Mouse (Mus musculus) WW6 (cell line): ENCODE measurements at regions not wholly inside any gene's neighbourhood (a gene's known extent, or its start where the extent isn't known, plus 50 kb on each side); places are given as distances from the start of the nearest gene placed in this dataset.

Experiments
- DNase-seq: peaks from one replicate; pipeline ENCODE4 v3.0.0-alpha.2; 2013; ENCODE audit warnings: low read depth, low spot score

- no peak for DNase-seq
Measured at GRCm38 (mm10) chr13:97453090-97453430, 212.2 kb downstream of the Enc1 start.

GRCm38 (mm10) chr13:97452386-97453089, 211.6 kb downstream of the Enc1 start:
- no peak for DNase-seq

- DNase-seq = no peak
Measured at GRCm38 (mm10) chr13:97451276-97451675, 210.4 kb downstream of the Enc1 start.

DNA sequence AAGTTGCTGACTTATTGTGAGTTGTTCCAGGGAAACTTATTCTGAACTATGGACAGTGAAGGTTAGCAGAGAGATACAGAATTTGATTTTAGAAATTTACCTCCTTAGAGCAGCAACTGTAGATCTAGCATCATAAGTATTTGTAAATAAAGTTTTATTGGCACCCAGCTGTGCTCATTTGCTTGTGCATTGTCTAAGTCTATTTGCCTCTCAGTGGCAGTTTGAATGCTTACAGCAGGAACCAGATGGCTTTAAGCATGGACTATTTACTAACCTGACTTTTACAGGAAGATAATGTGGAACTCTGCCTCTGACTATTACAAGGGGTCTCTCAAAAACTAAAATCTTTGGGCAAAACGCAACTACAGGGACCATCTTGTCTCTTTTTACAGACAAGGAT, 207.2 kb downstream of the Enc1 start:
- no peak for DNase-seq

- no peak for DNase-seq
Measured at GRCm38 (mm10) chr13:97443731-97444428, 203.0 kb downstream of the Enc1 start.

DNA sequence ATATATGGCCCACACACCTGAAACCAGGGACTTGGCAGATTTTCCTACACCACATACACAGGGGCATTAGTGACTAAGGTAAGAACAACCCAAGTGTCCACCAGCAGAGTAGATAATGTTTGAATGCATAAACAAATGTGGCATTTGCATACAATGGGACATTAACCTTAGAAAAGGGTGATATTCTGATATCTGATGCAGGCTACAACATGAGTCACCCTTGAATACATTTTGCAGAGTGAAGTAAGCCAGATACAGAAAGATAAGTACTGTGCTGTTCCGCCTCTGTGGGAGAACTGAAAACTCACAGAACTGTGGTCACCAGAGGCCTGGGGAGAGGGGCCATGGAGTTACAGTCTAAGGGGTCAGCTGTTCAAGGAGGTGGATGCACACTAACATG, 201.9 kb downstream of the Enc1 start:
- DNase-seq = no peak

DNA sequence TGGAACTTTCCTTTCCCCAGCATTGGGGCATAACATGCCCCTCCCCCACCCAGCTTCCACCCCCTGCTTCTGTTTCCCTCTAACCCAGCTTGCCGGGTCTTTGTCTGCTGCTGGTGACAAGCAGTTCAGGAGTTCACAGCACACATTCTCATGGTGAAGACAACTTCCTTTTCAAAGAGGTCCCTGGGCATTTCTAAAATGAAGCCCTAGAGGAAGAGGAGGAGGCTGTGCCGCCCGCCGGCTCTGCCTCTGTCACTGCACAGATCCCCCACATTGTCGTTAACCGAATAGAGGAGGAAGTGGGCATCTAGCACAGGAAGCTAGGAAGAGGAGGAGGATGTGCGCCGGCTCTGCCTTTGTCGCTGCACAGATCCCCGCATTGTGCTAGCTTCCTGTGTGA, 201.4 kb downstream of the Enc1 start:
- no peak for DNase-seq

DNA sequence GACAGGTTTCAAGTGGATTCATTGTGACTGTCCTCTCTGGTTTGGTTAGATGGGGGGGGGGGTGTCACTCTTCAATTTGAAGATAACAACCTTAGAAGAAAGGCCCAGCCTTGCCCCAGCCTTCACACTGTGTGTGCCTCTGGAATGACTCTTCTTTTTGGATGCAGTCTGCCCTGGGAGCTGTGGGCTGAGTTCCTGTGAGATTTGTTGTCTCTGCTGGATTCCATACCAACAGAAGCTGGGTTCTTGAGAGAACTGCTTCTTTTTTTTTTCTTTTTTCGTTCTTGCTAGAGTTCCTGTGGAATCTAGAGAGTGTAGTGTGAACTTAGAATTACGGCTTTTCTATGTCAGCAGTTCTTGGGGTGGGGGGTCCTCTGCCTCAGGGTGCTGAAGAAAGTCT, 200.9 kb downstream of the Enc1 start:
- DNase-seq = no peak

DNA sequence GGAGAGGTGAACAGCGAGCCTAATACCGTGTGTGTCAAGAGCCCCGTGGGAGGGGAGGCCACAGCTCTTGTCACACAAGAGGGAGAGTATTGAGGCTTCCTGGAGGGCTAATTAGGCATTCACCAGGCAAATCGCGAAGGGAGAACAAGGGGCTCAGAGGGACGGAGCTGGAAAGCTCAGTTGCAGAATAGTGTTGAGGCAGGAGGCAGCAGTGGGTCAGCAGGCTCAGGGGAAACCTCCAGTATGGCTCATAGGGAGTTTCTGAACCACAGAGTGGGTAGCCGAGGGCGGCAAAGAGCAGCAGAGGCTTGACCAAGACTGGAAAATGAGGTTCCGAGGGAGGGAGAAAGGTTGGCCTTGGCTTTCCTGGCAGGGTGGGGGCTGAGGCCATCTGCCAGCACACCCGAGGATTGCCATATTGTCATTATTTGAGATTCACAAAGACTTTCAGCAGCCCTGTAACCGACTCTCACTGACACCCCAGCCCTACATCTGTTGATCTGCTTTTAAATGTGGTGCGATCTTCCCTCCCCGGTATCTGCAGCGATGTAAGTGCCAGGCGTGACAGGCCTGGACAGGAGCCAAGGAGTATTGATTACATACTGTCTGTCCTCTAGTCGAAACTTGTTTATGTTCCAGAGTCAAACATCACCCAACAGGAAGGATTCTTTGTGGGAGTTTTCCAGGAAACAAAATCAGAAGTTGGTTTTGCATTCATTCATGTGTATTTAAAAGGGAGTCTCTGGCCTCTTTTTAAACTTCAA, 198.5 kb downstream of the Enc1 start:
- DNase-seq = no peak

DNA sequence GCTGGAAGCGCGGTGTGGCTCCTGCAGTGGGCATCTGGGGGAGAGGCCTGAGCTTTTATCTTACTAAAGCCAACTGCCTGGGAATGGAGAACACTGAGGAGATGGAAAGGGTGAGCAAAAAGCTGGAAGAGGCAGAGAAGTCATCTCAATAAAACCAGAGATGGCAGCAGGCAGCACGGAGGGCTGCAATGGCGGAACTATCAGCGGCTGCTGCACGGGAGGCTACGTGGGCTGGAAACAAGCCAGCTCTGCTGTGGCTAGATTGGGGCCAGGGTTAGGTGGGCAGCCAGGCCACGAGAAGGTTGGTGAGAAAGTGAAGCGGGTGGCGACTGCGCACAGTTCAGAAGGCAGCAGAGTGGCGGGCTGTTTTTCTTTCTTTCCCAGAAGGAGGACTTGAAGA, 197.8 kb downstream of the Enc1 start:
- no peak for DNase-seq

GRCm38 (mm10) chr13:97438277-97438676, 197.4 kb downstream of the Enc1 start:
- DNase-seq = no peak

DNA sequence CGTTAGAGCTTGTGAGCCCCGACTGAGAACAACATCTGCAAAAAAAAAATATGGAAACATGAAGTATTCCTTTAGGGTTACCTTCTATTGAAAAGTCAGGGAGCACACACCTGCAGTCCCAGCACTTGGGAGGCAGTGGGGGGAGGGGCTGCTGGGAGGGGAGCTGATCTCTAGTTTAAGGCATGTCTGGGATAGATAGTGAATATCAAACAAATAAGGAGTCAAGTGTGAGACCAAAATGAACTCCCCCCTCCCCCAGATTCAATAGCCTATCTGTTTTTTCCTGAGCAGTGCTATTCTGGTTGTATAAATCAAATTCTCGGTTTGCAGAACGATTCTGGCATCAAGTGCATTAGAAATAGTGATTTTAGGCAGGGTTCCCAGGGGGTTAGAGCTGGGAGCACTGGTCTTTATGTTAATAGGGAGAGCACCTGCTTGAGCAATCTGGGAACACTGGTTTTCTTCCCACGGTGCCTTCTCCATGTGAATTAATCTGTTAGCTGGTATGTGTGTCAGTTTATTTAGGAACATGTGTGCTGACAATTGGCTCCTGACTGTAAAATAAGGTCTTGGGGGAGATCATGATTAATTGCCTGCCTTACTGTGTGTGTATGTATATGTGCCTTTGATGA, 195.9 kb downstream of the Enc1 start:
- no peak for DNase-seq

DNA sequence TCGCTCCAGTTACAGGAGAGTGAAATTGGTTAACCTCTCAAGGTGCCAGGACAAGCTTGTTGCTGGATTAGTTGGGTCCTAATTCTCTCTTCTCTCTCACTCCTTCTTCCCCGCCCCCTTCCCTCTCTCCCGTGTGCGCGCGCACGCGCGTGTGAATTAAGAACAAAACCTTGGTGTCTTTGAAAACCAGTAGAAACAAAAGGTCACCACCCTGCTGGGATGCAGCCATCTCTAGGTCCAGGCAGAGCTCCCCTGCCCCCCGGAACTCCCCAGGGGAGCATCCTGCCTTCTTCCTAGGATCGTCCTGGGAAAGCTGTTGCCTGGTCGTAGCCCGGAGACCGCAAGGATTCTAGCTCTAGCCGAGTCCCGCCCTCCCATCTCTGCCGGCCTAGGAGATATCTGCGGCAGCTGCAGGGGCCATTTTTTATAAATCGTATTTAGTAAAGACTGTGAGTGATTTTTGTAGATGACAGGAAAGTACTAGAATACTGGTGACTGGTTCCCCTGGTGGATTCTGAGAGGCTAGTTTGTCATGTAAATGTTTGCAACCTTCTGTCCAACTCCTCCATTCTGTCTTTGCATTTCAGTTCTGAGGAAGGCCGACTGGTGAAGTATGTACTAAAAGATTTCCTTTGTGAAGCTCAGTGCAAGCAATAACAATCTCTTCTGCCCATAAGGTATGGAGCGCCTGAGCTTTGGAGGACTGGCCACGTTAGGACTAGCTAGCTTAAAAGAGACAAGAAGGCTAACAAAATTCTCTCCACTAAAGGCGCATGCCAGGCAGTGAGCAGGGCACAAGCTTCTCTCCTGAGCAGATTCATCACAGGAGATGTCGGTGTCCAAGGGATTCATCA, 195.2 kb downstream of the Enc1 start:
- peak; percentile 72 for DNase-seq

GRCm38 (mm10) chr13:97434961-97435864, 194.3 kb downstream of the Enc1 start:
- DNase-seq = no peak

DNA sequence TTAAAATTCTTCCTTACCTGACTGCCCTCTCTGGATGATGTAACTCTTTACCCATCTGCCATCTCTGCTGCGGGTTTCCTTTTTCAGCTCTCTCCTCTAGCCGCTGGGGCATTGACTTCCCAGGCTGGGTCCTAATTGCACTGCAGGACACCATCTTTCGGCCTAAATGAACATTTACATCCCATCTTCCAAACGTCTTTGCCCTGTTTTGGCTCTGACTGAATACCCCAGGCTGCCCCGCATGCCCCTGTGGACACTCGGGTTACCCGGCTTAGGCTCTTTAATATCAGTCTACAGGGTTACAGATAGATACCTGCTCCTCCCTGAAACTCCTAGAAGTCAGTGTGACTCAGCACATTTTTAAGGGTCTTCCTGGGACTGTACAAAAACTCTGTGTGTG, 193.3 kb downstream of the Enc1 start:
- DNase-seq = no peak

DNA sequence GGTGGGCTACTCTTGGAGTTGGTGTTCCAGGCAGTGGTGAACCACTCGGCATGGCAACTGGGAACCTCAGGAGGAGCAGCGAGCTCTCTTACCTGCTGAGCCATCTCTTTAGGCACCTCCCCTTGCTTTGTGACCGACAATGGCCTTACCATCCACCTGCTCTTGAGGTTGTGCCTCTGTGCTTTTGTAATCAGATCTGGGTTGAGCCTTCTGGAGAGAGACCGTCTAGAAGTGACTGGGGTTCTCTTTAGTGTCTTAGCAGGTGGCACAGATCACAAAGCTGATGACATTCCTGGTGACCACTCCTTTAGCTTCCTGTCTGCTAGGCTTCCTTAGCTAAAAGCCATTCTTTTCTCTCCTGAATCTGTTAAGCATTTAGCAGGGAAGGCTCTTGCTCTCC, 191.7 kb downstream of the Enc1 start:
- peak; percentile 55 for DNase-seq

- DNase-seq = no peak
Measured at GRCm38 (mm10) chr13:97430885-97431284, 190.0 kb downstream of the Enc1 start.

DNA sequence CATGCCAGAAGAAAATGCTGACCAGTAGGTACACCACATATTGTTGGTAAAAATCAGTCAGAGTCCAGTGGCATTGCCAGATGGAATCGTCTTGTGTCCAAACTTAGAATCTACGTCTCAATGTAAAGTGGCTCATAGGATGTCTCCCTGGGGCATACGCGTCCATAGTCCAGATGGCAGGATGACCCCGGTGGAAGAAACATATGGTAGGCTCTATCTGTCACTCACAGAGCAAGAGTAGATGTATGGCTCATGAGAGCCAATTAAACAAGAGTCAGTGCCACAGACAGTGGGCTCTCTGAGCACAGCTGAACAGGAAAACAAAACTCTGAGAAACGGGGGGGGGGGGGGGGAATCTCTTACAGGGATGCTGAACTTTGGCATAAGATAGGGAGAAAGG, 187.3 kb downstream of the Enc1 start:
- DNase-seq = no peak

DNA sequence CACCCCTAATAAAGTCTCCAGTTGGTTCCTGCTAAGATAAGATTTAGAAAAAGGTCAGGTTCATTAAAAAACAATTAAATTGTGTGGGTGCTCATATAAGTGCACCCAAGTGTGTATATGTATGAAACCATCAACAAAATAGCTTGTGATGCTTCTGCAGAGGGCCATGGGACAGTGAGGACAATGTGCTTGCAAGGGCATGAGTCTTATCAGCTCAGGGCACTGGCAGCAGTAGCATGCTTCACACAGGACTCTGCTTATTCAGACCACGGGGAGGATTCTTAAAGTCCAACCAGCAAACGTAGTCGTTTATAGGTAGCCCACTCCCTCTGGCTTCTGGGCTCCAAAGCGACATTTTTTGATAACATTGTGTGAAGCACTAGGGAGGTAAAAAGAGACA, 186.6 kb downstream of the Enc1 start:
- no peak for DNase-seq

- DNase-seq = no peak
Measured at GRCm38 (mm10) chr13:97425731-97426130, 184.8 kb downstream of the Enc1 start.
